13 mouse cellular contexts compared by ENCODE assay signal in the genomic region with DNA sequence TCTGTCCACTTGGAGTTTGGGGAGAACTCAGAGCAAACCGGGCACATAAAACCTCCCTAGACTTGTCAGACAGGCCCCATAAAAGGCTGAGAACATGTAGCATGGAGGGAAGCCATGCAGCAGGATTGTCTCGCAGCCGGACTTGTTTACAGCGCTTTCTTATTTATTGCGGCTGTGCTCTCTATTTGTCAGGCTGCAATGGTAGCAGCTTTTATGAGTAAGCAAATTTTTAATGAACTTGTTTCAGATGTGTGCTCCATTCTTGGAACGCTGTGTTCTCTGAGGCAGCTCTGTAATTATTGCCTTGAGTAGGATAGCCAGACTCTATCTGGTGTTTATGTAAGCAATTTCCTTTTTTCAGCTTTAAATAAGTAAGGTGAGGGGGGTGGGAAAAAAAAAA.
DNase-seq lines count a peak whose midpoint lies in the region; ATAC-seq and TF ChIP-seq lines count a peak whose summit lies in the region.
"Had no signal": no experiment of that assay in that cellular context is flagged by ENCODE, and none has a peak within 500 bp of the region (broad histone marks: within the 10 kb centered on the region; RNA-seq: fewer than 3 reads in every experiment).

No protein-coding gene starts in this region.

- DNase-seq in left cerebral cortex, adult 11 months (ENCODE audit: low spot score) = peak; percentile 12
- DNase-seq in left cerebral cortex, adult 2 months (ENCODE audit: extremely low spot score in 1 of 2, low spot score in 2 of 2) = no peak
- DNase-seq in brain, embryonic 14.5 days (ENCODE audit: low read depth) = peak; percentile 43
- DNase-seq in kidney, adult 2 months = peak; percentile 51
- no peak for DNase-seq in thymus, adult 18-20 months
- DNase-seq in B cell, adult 2 months = no peak
- DNase-seq: cerebellum, adult 9-11 months; right cerebral cortex, postnatal 4 days; thymus, postnatal 14 days had no signal

- H3K27ac ChIP-seq in left cerebral cortex, adult 2 months = no peak overlapping the region
- peak overlapping the region; percentile 82 for H3K27ac ChIP-seq in kidney, adult 2 months (ENCODE audit: insufficient read depth, low read depth, low read length)
- peak overlapping the region; percentile 22; the same call in 1 of the 2 replicates for H3K27ac ChIP-seq in limb, embryonic 15.5 days
- H3K27ac ChIP-seq: embryonic facial prominence, embryonic 12.5 days; liver, embryonic 14.5 days had no signal

- no peaks in the 10 kb centered on the region for H3K9me3 ChIP-seq in limb, embryonic 15.5 days
- H3K9me3 ChIP-seq: embryonic facial prominence, embryonic 12.5 days; heart, embryonic 10.5 days had no signal

- no peak overlapping the region for H3K9ac ChIP-seq in limb, embryonic 15.5 days
- H3K9ac ChIP-seq: embryonic facial prominence, embryonic 12.5 days; liver, embryonic 14.5 days had no signal

- ATAC-seq in limb, embryonic 15.5 days (ENCODE audit: insufficient number of reproducible peaks, low FRiP score, low TSS enrichment, low read depth) = no peak

- WGBS in kidney, adult 2 months = 74% methylated on average over 6 of the region's 6 CpGs
- 22% methylated on average over 6 of the region's 6 CpGs for WGBS in limb, embryonic 15.5 days

- H3K27me3 ChIP-seq in kidney, adult 2 months (replicated peaks; ENCODE audit: control insufficient read depth, insufficient read depth, low read length) = no peaks in the 10 kb centered on the region
- no peaks in the 10 kb centered on the region for H3K27me3 ChIP-seq in limb, embryonic 15.5 days
- H3K27me3 ChIP-seq: embryonic facial prominence, embryonic 12.5 days had no signal

- intact Hi-C loops in left cerebral cortex, adult 2 months (cut with DNase I) = no loop called here

- H3K4me3 ChIP-seq in left cerebral cortex, adult 2 months = no peak overlapping the region
- H3K4me3 ChIP-seq in kidney, adult 2 months (ENCODE audit: insufficient read depth, low read depth, low read length) = no peak overlapping the region
- H3K4me3 ChIP-seq in limb, embryonic 15.5 days = no peak overlapping the region
- H3K4me3 ChIP-seq: embryonic facial prominence, embryonic 12.5 days; heart, embryonic 10.5 days had no signal

- H3K4me1 ChIP-seq in kidney, adult 2 months (ENCODE audit: control insufficient read depth, insufficient read depth, low read length) = 0 out of 2 replicates have a peak, but pooled peaks cover 2% of the 10 kb centered on the region
- H3K4me1 ChIP-seq in limb, embryonic 15.5 days = peaks cover 27% of the 10 kb centered on the region

- no peak for TF ChIP-seq POLR2A in brain, embryonic 14.5 days (IDR thresholded peaks at IDR 0.05; ENCODE audit: borderline replicate concordance, extremely low read depth, insufficient read depth, insufficient read length, poor library complexity, severe bottlenecking)
- no peak for TF ChIP-seq POLR2A in kidney, adult 2 months (IDR thresholded peaks at IDR 0.05; ENCODE audit: low read depth, low read length)

- no peak for TF ChIP-seq CTCF in left cerebral cortex, adult 2 months (IDR thresholded peaks at IDR 0.05)
- TF ChIP-seq CTCF in brain, embryonic 14.5 days (IDR thresholded peaks at IDR 0.05; ENCODE audit: borderline replicate concordance, extremely low read depth, insufficient read depth, insufficient read length) = no peak
- TF ChIP-seq CTCF in kidney, adult 2 months (conservative IDR thresholded peaks at IDR 0.05; ENCODE audit: insufficient read depth, insufficient read length, low read depth, low read length) = no peak

- no peaks in the 10 kb centered on the region for H3K36me3 ChIP-seq in kidney, adult 2 months (ENCODE audit: control insufficient read depth, insufficient read depth, low read length)
- no peaks in the 10 kb centered on the region for H3K36me3 ChIP-seq in limb, embryonic 15.5 days
- H3K36me3 ChIP-seq: embryonic facial prominence, embryonic 12.5 days; heart, embryonic 10.5 days had no signal

- H3K4me2 ChIP-seq in limb, embryonic 15.5 days = no peak overlapping the region
- H3K4me2 ChIP-seq: embryonic facial prominence, embryonic 12.5 days had no signal

Comparison
In these comparisons a context has a peak if more than half of its experiments do, and no peak if none do; other contexts are left out.
1. DNase-seq: peak in left cerebral cortex, adult 11 months (single experiment), brain, embryonic 14.5 days (single experiment) and kidney, adult 2 months (single experiment); none in left cerebral cortex, adult 2 months (0 of 2), thymus, adult 18-20 months (0 of 2) and B cell, adult 2 months (0 of 2).